Mouse (Mus musculus) neural tube, embryonic 14.5 days (tissue): ENCODE results near the gene Hk1. TPM values are rescaled to one million over a fixed set of nuclear protein-coding genes. Genes with fewer than 3 reads are reported as not detected.

Experiments
- ATAC-seq: fragments of 200-750 bp; cut with Nextera tagmentation; 2 replicates; pipeline ENCODE4 v1.8.0; 2017; ENCODE audit warnings: low read depth, mild to moderate bottlenecking, moderate TSS enrichment, moderate library complexity
- H3K27ac ChIP-seq: fragments of 300-500 bp; sonication (generic); 2 replicates; pipeline ENCODE4 v1.5.1; 2014; ENCODE audit warnings: low read depth, mild to moderate bottlenecking, control low read depth, low read length, moderate library complexity, mixed read lengths
- H3K27me3 ChIP-seq: fragments of 300-500 bp; sonication (generic); 2 replicates; pipeline ENCODE4 v1.6.1; 2014; ENCODE audit warnings: low read length; ENCODE audit not compliant: control insufficient read depth, insufficient read depth
- H3K36me3 ChIP-seq: fragments of 300-500 bp; sonication (generic); 2 replicates; pipeline ENCODE4 v1.6.1; 2014; ENCODE audit warnings: low read length, mixed read lengths; ENCODE audit not compliant: control insufficient read depth, insufficient read depth
- H3K4me1 ChIP-seq: fragments of 300-500 bp; sonication (generic); 2 replicates; pipeline ENCODE4 v1.6.1; 2014; ENCODE audit warnings: low read length; ENCODE audit not compliant: control insufficient read depth, insufficient read depth
- H3K4me2 ChIP-seq: fragments of 300-500 bp; sonication (generic); 2 replicates; pipeline ENCODE4 v1.6.1; 2014; ENCODE audit warnings: mild to moderate bottlenecking, low read depth, low read length, control low read depth
- H3K4me3 ChIP-seq: fragments of 300-500 bp; sonication (generic); 2 replicates; pipeline ENCODE4 v1.5.1; 2014; ENCODE audit warnings: low read depth, low read length, control low read depth, mixed read lengths
- H3K9ac ChIP-seq: fragments of 300-500 bp; sonication (generic); replicated peaks from 2 replicates; pipeline ENCODE4 v1.6.1; 2014; ENCODE audit warnings: low read depth, mild to moderate bottlenecking, control low read depth, low read length, mixed read lengths
- H3K9me3 ChIP-seq: fragments of 300-500 bp; sonication (generic); 2 replicates; pipeline ENCODE4 v1.6.1; 2016; ENCODE audit warnings: low read length; ENCODE audit not compliant: control insufficient read depth
- WGBS: fragments of 180-500 bp; shearing (Covaris S2); extraction: QIAGEN DNeasy Blood & Tissue Kit; methylation state at CpG from one replicate; pipeline ENCODE4 v1.1.7; 2014; 5-methylcytosine and 5-hydroxymethylcytosine counted together
- polyA plus RNA-seq: library from polyadenylated mRNA; unstranded; fragments of >200 nt; fragmentation: Nextera tagmentation; extraction: Ambion mirVana; gene quantifications from 2 replicates; pipeline ENCODE4 v1.2.1, GENCODE M21; 2014

Gene Hk1
- polyA plus RNA-seq, 1 experiment from 2014 or later, result 79.7 TPM

DNA sequence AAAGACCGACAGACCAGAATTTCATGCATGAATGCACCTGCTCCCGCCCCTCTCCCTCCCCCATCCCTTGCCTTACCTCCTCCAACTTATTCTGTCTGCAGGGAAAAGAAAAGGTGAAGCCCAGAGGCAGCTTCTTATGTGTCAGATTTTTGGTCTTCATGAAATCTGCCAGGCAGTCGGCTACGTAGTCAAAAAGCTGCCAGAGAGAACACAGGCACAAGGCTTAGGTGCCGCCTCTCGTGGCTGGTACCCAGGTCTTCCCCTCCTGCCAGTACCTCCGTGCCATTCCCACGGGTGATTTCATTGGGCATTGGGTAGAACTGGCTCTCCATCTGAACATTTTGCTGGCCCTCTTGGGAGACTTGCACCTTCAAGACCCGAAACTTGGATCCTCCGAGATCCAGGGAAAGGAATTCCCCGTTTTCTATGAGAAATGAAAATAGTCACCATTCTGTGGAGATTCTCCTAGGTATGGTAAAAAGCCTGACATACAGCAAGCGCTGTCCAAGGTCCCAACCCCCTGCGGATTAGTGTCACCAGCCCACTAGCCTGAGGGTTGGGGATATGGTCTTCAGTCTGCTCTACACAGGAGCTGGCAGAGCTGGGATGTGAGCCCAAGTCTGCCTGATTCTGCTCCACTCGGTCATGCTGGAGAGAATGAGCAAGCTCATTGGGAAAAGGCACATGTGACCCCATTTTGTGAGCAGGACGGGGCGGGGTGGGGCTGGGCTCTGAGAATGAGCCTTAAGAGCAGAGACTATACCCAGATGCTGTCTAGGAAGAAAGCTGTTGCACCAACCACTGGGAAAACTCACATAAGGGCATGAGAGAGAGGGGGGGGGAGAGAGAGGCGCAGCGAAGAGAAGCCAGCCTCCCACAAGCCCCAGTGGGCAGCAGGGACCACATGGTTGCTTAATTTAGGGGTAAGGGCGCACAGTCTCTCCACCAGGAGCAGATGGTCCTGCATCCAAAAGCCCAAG lies 32.0 kb upstream of the Hk1 start:
- no peaks in the 10 kb centered on the region for H3K9me3 ChIP-seq
- no peak overlapping the region for H3K27ac ChIP-seq
- 70% methylated on average over 19 of the region's 19 CpGs for WGBS
- no peak for ATAC-seq
- no peaks in the 10 kb centered on the region for H3K36me3 ChIP-seq
- H3K4me2 ChIP-seq, result no peak overlapping the region
- H3K4me3 ChIP-seq, result no peak overlapping the region
- no peak overlapping the region for H3K9ac ChIP-seq
- no peaks in the 10 kb centered on the region for H3K27me3 ChIP-seq
- H3K4me1 ChIP-seq, result no peaks in the 10 kb centered on the region

DNA sequence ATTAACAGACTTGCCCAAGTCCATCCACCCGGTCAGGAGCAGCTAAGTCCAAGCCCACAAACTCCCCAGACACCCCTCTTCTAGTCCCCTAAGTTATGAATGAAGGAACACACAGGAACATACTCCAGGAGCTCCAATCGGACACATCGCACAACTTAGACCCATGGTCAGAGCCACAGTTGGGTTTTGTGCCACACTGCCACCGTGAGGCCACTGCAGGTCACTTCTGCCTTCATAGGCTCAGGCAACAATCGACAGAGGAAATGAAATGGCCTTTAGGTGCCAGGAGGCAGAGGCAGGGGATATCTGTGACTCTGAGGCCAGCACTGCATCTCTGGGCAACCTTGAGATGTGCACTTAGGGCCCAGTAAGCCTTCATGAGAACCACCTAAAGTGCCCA lies 31.2 kb upstream of the Hk1 start:
- Histone ChIP-seq H3K9ac (no peak overlapping the region), H3K27ac (no peak overlapping the region), H3K36me3 (no peaks in the 10 kb centered on the region), H3K4me3 (no peak overlapping the region), H3K27me3 (no peaks in the 10 kb centered on the region), H3K9me3 (no peaks in the 10 kb centered on the region), H3K4me1 (no peaks in the 10 kb centered on the region), H3K4me2 (no peak overlapping the region)
- ATAC-seq, result peak; percentile 76
- WGBS, result 11% methylated on average over 5 of the region's 5 CpGs

DNA sequence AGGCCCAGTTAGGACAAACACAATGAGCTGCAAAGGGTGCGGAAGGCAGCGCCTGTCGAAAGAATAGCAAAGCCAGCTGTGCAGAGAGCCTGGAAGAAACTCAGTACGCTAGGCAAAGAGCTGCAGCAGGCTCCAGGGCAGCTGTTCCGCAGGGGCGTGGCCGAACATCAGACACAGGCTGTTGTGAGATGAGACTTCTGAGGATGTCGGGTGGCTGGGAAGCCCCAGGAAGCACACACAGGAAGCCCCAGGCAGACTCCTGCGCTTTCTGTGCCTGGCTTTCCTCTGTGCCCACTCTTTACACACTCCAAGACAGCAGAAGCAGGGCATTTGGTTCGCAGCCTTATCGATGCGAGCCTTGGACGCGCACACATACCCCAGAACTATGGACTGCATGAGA lies 25.2 kb upstream of the Hk1 start:
- Histone ChIP-seq H3K4me1 (no peaks in the 10 kb centered on the region), H3K9me3 (no peaks in the 10 kb centered on the region), H3K4me3 (no peak overlapping the region), H3K4me2 (peak overlapping the region; percentile 21; the same call in 1 of the 2 replicates), H3K27ac (no peak overlapping the region), H3K27me3 (no peaks in the 10 kb centered on the region), H3K9ac (no peak overlapping the region), H3K36me3 (no peaks in the 10 kb centered on the region)
- no peak for ATAC-seq
- WGBS, result 48% methylated on average over 14 of the region's 14 CpGs

DNA sequence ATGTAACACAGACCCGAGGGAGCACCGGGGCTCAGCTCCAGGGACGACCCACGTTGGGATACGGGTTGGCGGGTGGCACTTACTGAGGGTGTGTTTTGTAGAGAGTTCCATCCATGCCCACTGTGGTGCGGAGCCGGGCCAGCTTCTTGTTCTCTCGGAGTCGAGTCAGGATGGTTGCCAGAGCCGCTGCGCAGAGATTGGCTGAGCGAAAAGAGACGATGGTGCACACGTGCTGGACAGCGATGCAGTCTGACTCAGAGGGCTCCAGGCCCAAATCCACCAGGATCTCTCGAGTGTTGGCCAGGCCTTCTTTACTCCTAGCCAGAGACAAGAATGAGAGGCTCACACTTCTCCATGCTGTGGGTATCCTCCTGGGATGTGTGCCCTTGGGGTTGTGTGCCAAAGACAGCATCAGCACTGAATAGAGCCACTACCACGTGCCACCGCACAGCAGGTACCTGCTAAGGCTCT lies 22.0 kb upstream of the Hk1 start:
- Histone ChIP-seq H3K36me3 (no peaks in the 10 kb centered on the region), H3K4me2 (no peak overlapping the region), H3K9ac (no peak overlapping the region), H3K4me3 (no peak overlapping the region), H3K9me3 (no peaks in the 10 kb centered on the region), H3K27ac (no peak overlapping the region), H3K4me1 (no peaks in the 10 kb centered on the region), H3K27me3 (no peaks in the 10 kb centered on the region)
- ATAC-seq, result no peak
- 84% methylated on average over 19 of the region's 19 CpGs for WGBS

DNA sequence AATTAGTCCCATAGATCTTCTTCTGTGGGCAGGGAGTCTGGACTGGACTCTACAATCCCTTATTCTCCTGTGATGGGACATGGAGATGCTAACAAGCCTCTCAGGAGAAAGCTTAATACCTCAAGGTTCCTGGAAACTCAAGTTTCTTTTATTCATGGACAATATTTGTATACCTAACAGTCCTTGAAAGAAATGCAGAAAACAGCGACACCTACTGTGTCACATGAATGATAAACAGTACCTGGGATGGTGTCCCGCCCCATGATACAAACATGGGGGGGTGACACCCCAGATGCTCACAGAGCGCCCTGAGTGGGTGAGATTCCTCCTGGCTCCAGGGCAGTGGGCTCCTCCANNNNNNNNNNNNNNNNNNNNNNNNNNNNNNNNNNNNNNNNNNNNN lies 3.3 kb upstream of the Hk1 start:
- H3K27me3 ChIP-seq, result no peaks in the 10 kb centered on the region
- H3K9ac ChIP-seq, result no peak overlapping the region
- H3K9me3 ChIP-seq, result no peaks in the 10 kb centered on the region
- WGBS, result 86% methylated on average over 3 of the region's 3 CpGs
- no peak overlapping the region for H3K4me2 ChIP-seq
- no peak for ATAC-seq
- no peaks in the 10 kb centered on the region for H3K36me3 ChIP-seq
- H3K4me3 ChIP-seq, result no peak overlapping the region
- no peak overlapping the region for H3K27ac ChIP-seq
- no peaks in the 10 kb centered on the region for H3K4me1 ChIP-seq

DNA sequence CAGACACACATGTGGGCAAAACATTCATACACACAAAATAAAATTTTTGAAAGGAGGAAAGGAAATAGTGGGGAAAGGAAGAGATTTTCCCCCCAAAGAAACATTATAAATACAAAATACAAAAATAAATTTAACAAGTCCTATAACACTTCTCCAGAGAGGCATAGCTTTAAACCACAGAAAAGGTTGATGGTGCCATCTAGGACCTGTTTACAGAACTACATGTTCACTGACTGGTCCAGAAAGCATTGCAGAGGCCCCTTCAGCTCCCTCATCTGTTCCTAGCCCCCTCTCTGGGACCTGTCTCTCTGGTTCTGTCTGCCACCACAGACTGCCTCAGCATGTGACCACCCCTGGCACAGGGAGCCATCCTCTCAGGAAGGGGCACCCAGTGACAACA lies 1.2 kb upstream of the Hk1 start:
- Histone ChIP-seq H3K27me3 (no peaks in the 10 kb centered on the region), H3K4me1 (no peaks in the 10 kb centered on the region), H3K9ac (no peak overlapping the region), H3K9me3 (no peaks in the 10 kb centered on the region), H3K4me3 (no peak overlapping the region), H3K27ac (no peak overlapping the region), H3K36me3 (no peaks in the 10 kb centered on the region), H3K4me2 (no peak overlapping the region)
- ATAC-seq, result no peak

DNA sequence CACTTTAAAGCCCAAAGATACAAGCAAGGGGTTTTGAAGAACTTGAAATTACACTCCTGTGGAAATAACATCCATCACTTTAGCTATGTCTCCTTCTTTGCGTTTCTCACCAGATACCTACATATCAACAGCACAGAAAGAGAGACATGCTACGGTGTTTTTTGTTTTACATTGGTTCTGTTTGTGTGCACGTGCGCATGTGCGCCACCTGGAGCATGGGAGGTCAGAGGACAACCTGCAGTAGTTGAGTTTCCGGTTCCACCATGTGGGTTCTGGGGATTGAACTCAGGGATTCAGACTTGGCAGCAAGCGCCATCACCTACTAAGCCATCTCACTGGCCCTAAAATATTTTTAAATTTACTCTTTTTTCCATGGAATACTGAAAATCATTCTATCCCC lies 20.9 kb downstream of the Hk1 start:
- WGBS, result 92% methylated on average over 7 of the region's 7 CpGs
- Histone ChIP-seq H3K9me3 (no peaks in the 10 kb centered on the region), H3K4me2 (no peak overlapping the region), H3K27ac (no peak overlapping the region), H3K4me3 (no peak overlapping the region), H3K27me3 (no peaks in the 10 kb centered on the region), H3K4me1 (no peaks in the 10 kb centered on the region), H3K9ac (no peak overlapping the region), H3K36me3 (no peaks in the 10 kb centered on the region)
- ATAC-seq, result no peak

DNA sequence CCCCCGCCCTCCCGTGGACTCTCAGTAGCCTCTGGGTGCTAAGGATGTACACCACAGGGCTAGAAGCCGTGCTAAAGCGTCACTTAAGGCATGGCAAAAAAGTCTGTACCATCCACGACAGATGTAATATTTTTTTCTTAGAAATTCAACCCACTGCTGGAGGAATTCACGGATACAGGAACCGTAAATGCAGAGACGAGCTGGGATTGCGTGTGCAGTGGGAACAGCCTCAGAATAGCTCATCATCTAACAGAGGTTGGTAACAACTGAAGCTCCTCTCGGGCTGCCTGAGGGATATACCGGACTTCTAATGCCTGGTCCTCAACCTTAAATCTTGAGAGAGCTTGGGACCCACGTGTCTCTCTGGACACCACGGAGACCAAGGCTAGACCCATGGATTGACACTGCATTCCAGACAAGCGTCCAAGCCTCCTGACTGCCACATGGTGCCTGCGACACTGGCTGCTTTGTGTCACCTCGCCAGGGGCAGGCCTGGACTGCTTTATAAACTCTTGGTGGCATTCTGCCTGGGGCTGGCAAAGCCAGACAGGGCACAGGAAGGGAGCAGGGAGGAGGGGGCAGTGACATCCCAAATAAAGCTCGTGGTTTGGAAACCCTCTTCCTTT lies 23.5 kb downstream of the Hk1 start:
- no peaks in the 10 kb centered on the region for H3K36me3 ChIP-seq
- H3K27me3 ChIP-seq, result no peaks in the 10 kb centered on the region
- 77% methylated on average over 17 of the region's 17 CpGs for WGBS
- no peaks in the 10 kb centered on the region for H3K4me1 ChIP-seq
- H3K4me3 ChIP-seq, result no peak overlapping the region
- no peak overlapping the region for H3K4me2 ChIP-seq
- no peak for ATAC-seq
- no peaks in the 10 kb centered on the region for H3K9me3 ChIP-seq
- H3K9ac ChIP-seq, result no peak overlapping the region
- H3K27ac ChIP-seq, result no peak overlapping the region

DNA sequence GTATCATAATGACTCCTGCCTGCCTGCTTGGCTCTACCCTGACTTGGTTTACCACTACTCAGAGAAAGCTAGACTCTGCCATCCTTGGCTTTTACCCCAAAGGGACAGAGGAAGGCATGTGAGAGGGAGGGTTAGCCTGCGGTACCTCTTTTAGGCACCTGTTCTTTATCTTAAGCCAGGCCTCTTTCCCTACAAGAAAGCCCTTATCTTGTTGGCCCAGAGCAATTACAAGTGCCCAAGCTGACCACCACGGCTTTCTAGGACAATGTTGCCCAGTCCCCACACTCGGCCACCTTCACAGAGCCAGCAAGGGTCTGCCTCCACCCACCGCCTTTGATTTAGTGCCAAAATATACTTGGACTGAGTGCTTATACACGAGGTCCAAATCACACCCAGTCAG lies 34.6 kb downstream of the Hk1 start:
- Histone ChIP-seq H3K4me1 (peaks cover 4% of the 10 kb centered on the region; the same call in 1 of the 2 replicates), H3K9ac (no peak overlapping the region), H3K4me3 (no peak overlapping the region), H3K36me3 (no peaks in the 10 kb centered on the region), H3K27me3 (no peaks in the 10 kb centered on the region), H3K4me2 (no peak overlapping the region), H3K27ac (no peak overlapping the region), H3K9me3 (no peaks in the 10 kb centered on the region)
- whole genome bisulfite sequencing, result 78% methylated on average over 5 of the region's 5 CpGs
- ATAC-seq, result no peak
